Mouse (Mus musculus): Measurements from ENCODE around the gene Ubald2.

DNA sequence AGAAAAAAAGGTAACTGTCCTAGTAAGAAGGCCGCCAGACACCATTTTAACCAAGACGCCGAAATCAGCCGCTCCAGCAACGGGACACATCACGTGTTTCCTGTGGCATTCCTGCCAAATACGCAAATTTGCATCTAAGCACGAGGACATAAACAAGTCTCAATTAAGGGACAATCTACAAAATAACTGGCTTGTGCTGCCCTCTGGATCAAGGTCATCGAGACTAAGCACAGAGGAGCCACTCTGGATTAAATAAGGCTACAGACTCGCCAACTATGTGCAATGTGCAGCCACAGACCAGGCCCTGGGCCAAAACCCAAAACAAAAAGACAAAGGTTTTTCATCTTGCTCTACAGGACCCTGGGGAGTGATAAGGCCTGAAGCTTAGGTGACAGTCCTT is 42.1 kb downstream of the Ubald2 start:
- TF ChIP-seq CTCF (IDR thresholded peaks at IDR 0.05) (no peak), EP300 (IDR thresholded peaks at IDR 0.05) (no peak)
